Mouse (Mus musculus): Measurements from ENCODE around the gene Map3k21.

DNA sequence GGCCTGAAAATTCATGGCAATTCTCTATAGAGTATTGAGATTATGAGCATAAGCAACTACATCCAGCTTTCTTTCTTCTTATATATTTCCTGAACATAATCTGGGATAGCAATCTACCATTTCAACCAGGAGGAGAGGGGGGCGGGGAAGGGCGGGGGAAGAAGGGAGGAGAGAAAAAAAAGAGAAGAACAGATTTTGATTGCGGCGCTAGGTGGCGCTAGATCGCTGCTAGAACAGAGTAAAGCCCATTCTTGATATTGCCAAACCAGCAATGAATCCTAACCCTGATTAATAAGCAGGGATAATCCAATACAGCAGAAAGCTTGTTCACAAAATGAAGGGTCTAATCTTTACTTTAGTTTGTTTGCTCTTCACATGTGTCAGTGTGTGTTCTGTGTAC is 11.4 kb upstream of the Map3k21 start:
- TF ChIP-seq CTCF (IDR thresholded peaks at IDR 0.05; ENCODE audit: control insufficient read depth, insufficient read depth, insufficient replicate concordance, low read depth, low read length) (peak; percentile 19; the same call in 1 of the 2 replicates), POLR2A (IDR thresholded peaks at IDR 0.05; ENCODE audit: control insufficient read depth, low read depth, low read length) (no peak)
